Mouse (Mus musculus) left cerebral cortex, postnatal 36 days (tissue): Measurements from ENCODE around the gene Ddx39b. TPM values are rescaled to one million over a fixed set of nuclear protein-coding genes. Genes with fewer than 3 reads are reported as not detected.
A peak's percentile ranks its signal among the peaks of the same experiment; 100 is the strongest.

Source experiments
- DNase-seq, 2 experiments: peaks; one replicate each; pipeline ENCODE4 v3.0.0; 2021 to 2022; ENCODE audit warnings: low spot score in 2 of 2, mixed read lengths in 1 of 2
- intact Hi-C: fragments of 180-260 bp; cut with DNase I; formaldehyde crosslinking; loops from one replicate; pipeline ENCODE4 v1.15.1; 2025
- total RNA-seq, 2 experiments: library from RNA; stranded (reverse); gene quantifications; 2 replicates each; pipeline ENCODE4 v1.2.3; 2021

Gene Ddx39b
- 100 to 1,000 TPM; 189 to 214 TPM for total RNA-seq

GRCm38 (mm10) chr17:35241305-35242014 lies at the start of gene Ddx39b:
Ddx39b (plus strand) TSS chr17:35241746.
- intact Hi-C loops = loop anchor here (5.0 kb wide), 1 partner anchor 404 kb away; the partner anchor contains the start of genes Dxo and Stk19

GRCm38 (mm10) chr17:35192924-35193323 lies 48.6 kb upstream of the Ddx39b start:
- intact Hi-C loops = no loop called here
- no peak for DNase-seq

More at GRCm38 (mm10) chr17:35241305-35242014, at the start of gene Ddx39b:
- peak; percentile 97 to 98 for DNase-seq

GRCm38 (mm10) chr17:35193881-35194843 lies 47.4 kb upstream of the Ddx39b start, which contains the start of gene Ltb:
Ltb (plus strand) TSS chr17:35194439.
- no peak for DNase-seq
- intact Hi-C loops = no loop called here

- no peak for DNase-seq
- intact Hi-C loops = loop anchor here (5.0 kb wide), 1 partner anchor 37 kb away; the partner anchor contains the start of gene Atp6v1g2
Observed at GRCm38 (mm10) chr17:35194844-35195630, 46.5 kb upstream of the Ddx39b start.

GRCm38 (mm10) chr17:35195631-35196320 lies 45.8 kb upstream of the Ddx39b start:
- intact Hi-C loops = loop anchor here (5.0 kb wide), 1 partner anchor 37 kb away; the partner anchor contains the start of gene Atp6v1g2
- DNase-seq = peak; percentile 79 to 85

- intact Hi-C loops = loop anchor here (5.0 kb wide), 1 partner anchor 36 kb away; the partner anchor contains the start of gene Atp6v1g2
- no peak for DNase-seq
Observed at GRCm38 (mm10) chr17:35196321-35196641, 45.3 kb upstream of the Ddx39b start.

GRCm38 (mm10) chr17:35197126-35197525 lies 44.4 kb upstream of the Ddx39b start:
- no peak for DNase-seq
- intact Hi-C loops = loop anchor here (5.0 kb wide), 1 partner anchor 35 kb away; the partner anchor contains the start of gene Atp6v1g2

- DNase-seq = no peak
- intact Hi-C loops = loop anchor here (5.0 kb wide), 1 partner anchor 34 kb away; the partner anchor contains the start of gene Atp6v1g2
Observed at GRCm38 (mm10) chr17:35198029-35198428, 43.5 kb upstream of the Ddx39b start.

GRCm38 (mm10) chr17:35198946-35199345 lies 42.6 kb upstream of the Ddx39b start:
- intact Hi-C loops = loop anchor here (5.0 kb wide), 1 partner anchor 33 kb away; the partner anchor contains the start of gene Atp6v1g2
- DNase-seq = no peak

- DNase-seq = no peak
- intact Hi-C loops = no loop called here
Observed at GRCm38 (mm10) chr17:35200398-35200797, 41.1 kb upstream of the Ddx39b start.

GRCm38 (mm10) chr17:35201128-35201527 lies 40.4 kb upstream of the Ddx39b start:
- DNase-seq = no peak
- intact Hi-C loops = no loop called here

- intact Hi-C loops = no loop called here
Observed at GRCm38 (mm10) chr17:35201787-35202186, 39.8 kb upstream of the Ddx39b start, which contains the start of gene Tnf. Tnf (minus strand) TSS chr17:35202007.

GRCm38 (mm10) chr17:35202442-35202841 lies 39.1 kb upstream of the Ddx39b start:
- no peak for DNase-seq
- intact Hi-C loops = no loop called here

More at GRCm38 (mm10) chr17:35201787-35202186, 39.8 kb upstream of the Ddx39b start, which contains the start of gene Tnf:
- peak in 1 of 2 experiments; percentile 11 for DNase-seq

GRCm38 (mm10) chr17:35204494-35205379 lies 36.8 kb upstream of the Ddx39b start, which contains the start of gene Lta:
Lta (minus strand) TSS chr17:35205351.
- intact Hi-C loops = no loop called here
- no peak for DNase-seq

GRCm38 (mm10) chr17:35205380-35205769 lies 36.2 kb upstream of the Ddx39b start:
- intact Hi-C loops = no loop called here
- no peak for DNase-seq

- intact Hi-C loops = no loop called here
- DNase-seq = no peak
Observed at GRCm38 (mm10) chr17:35209785-35210535, 31.6 kb upstream of the Ddx39b start.

GRCm38 (mm10) chr17:35210593-35210992 lies 31.0 kb upstream of the Ddx39b start:
- intact Hi-C loops = no loop called here
- DNase-seq = no peak
